Mouse (Mus musculus) inflammation-experienced regulatory T-cells, adult 16 weeks (primary cell): ENCODE data around the gene Tro. TPM values are rescaled to one million over a fixed set of nuclear protein-coding genes. Genes with fewer than 3 reads are reported as not detected.

Experiments used
- polyA plus RNA-seq: library from polyadenylated mRNA; unstranded; fragments of 100-300 nt; shearing (Covaris generic); gene quantifications from one replicate; pipeline ENCODE4 v1.2.1, GENCODE M21; 2017

Gene Tro
- 0.07 TPM for polyA plus RNA-seq

GRCm38 (mm10) chrX:150656908-150657796 lies at the start of gene Tro:
Gene Tro, minus strand, starts transcription at chrX:150657583.

Other genes starting within 250 kb of the Tro start
- 15.3 TPM for gene Tmem29, start 198.4 kb downstream of the Tro start, polyA plus RNA-seq
- 10.1 TPM for gene Alas2, start 110.2 kb downstream of the Tro start, polyA plus RNA-seq
- gene Pfkfb1, start 69.4 kb downstream of the Tro start, polyA plus RNA-seq, result 7.0 TPM
- gene Apex2, start 67.7 kb downstream of the Tro start, polyA plus RNA-seq, result 18.7 TPM
- 29.7 TPM for gene Maged2, start 156.8 kb upstream of the Tro start, polyA plus RNA-seq